Mouse (Mus musculus) cortical plate, adult 2 months (tissue): ENCODE results near the gene Dmbt1.
"Not testable (repeated sequence)": the region's sequence is repeated elsewhere in the genome, so short reads cannot be mapped to it uniquely, and the experiment has no call there.

Source experiments
- CTCF ChIP-seq: fragments of 200-500 bp; IDR thresholded peaks from 2 replicates; pipeline ENCODE4 v1.5.1; 2011; ENCODE audit warnings: mild to moderate bottlenecking, control low read depth, low read length; ENCODE audit not compliant: insufficient read depth; ENCODE audit errors: extremely low read depth
- POLR2A ChIP-seq: fragments of 200-500 bp; IDR thresholded peaks from 2 replicates; pipeline ENCODE4 v1.6.1; 2011; ENCODE audit warnings: mild to moderate bottlenecking, low read length, control low read depth; ENCODE audit not compliant: insufficient read depth; ENCODE audit errors: extremely low read depth

DNA sequence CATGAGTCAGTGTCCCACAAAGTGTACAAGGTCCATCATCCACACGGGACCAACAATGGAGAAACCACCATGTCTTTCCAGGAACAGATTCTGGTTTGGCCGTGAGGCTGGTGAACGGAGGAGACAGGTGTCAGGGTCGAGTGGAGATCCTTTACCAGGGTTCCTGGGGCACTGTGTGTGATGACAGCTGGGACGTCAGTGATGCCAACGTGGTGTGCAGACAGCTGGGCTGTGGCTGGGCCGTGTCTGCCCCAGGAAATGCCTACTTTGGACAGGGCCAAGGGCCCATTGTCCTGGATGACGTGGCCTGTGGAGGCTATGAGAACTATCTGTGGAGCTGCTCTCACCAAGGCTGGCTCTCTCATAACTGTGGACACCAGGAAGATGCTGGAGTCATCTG lies 18.0 kb downstream of the Dmbt1 start:
- TF ChIP-seq POLR2A, CTCF: not testable (repeated sequence)
